Mouse (Mus musculus): ENCODE measurements around the gene Pgd.

DNA sequence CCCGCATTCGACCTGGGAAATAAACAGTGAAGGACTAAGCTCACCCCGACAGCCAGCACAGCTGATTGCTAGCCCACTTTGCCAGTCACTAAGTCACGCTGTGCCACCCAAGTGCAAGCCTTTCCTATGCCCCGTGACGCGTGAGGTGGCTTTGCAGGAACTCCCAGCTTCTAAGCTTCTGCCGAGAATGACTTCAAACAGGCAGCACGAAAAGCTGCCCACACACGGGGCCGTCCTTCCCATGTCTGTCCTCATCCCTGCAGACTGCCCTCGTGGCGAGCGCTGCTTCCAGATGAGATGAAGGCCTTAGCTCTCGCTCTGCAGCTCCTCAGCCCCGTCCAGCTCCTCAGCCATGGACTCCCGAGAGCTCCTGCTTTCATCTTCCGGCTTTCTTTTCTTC is 38.1 kb downstream of the Pgd start:
- TF ChIP-seq POLR2A (IDR thresholded peaks at IDR 0.05; ENCODE audit: control insufficient read depth, extremely low read depth, insufficient read depth, low read length, poor library complexity) = no peak
- no peak for TF ChIP-seq CTCF (IDR thresholded peaks at IDR 0.05; ENCODE audit: borderline replicate concordance, control insufficient read depth, extremely low read depth, insufficient read depth, low read length, poor library complexity)

Data from thymus, adult 2 months (tissue).